ENCODE assay signal across 14 mouse cellular contexts in genomic region chr9:106473753-106474105, GRCm38 (mm10). TPM values are rescaled to one million over a fixed set of nuclear protein-coding genes. Genes with fewer than 3 reads are reported as not detected.
DNase-seq lines count a peak whose midpoint lies in the region; ATAC-seq and TF ChIP-seq lines count a peak whose summit lies in the region.
"Had no signal": no experiment of that assay in that cellular context is flagged by ENCODE, and none has a peak within 500 bp of the region (broad histone marks: within the 10 kb centered on the region; RNA-seq: fewer than 3 reads in every experiment).

No protein-coding gene starts in this region.

- ATAC-seq in lung, postnatal 0 days: no peak
- ATAC-seq: inflammation-experienced regulatory T-cells, adult 6 months had no signal

- H3K36me3 ChIP-seq in lung, postnatal 0 days (ENCODE audit: insufficient read depth, low read length): no peaks in the 10 kb centered on the region
- H3K36me3 ChIP-seq: midbrain, embryonic 12.5 days had no signal

- no peaks in the 10 kb centered on the region for H3K9me3 ChIP-seq in lung, postnatal 0 days (ENCODE audit: low read length)
- H3K9me3 ChIP-seq: midbrain, embryonic 12.5 days had no signal

- no peak overlapping the region for H3K9ac ChIP-seq in lung, postnatal 0 days (replicated peaks; ENCODE audit: low read depth)
- H3K9ac ChIP-seq: midbrain, embryonic 12.5 days had no signal

- TF ChIP-seq EP300 in lung, postnatal 0 days (IDR thresholded peaks at IDR 0.05): no peak

- H3K27me3 ChIP-seq in lung, postnatal 0 days (replicated peaks; ENCODE audit: insufficient read depth, low read length): no peaks in the 10 kb centered on the region
- H3K27me3 ChIP-seq: CH12.LX had no signal

- no peak overlapping the region for H3K4me2 ChIP-seq in lung, postnatal 0 days (replicated peaks; ENCODE audit: low read depth, low read length)

- WGBS in lung, postnatal 0 days: 74% methylated on average over 5 of the region's 5 CpGs

- peaks cover 28% of the 10 kb centered on the region for H3K4me1 ChIP-seq in lung, postnatal 0 days (ENCODE audit: insufficient read depth, low read depth, low read length)

- TF ChIP-seq CTCF in lung, postnatal 0 days (IDR thresholded peaks at IDR 0.05): no peak

- intact Hi-C loops in left cerebral cortex, postnatal 36 days (cut with DNase I): no loop called here

- peak; percentile 5 to 12 for DNase-seq in gastrocnemius, adult 8-10 months (ENCODE audit: low spot score in 2 of 2)
- no peak for DNase-seq in gastrocnemius, adult 18-20 months (ENCODE audit: low spot score)
- peak; percentile 4 to 7 for DNase-seq in left cerebral cortex, adult 9 months (ENCODE audit: low spot score in 2 of 2)
- DNase-seq in left cerebral cortex, postnatal 36 days (ENCODE audit: low spot score in 2 of 2): no peak
- DNase-seq in urinary bladder, postnatal 10 days (ENCODE audit: low spot score): peak; percentile 9
- no peak for DNase-seq in urinary bladder, postnatal 25 days (ENCODE audit: low spot score)
- DNase-seq in lung, postnatal 0 days (ENCODE audit: low spot score): no peak
- no peak for DNase-seq in lung, postnatal 4 days

- H3K27ac ChIP-seq in lung, postnatal 0 days (ENCODE audit: low read length): no peak overlapping the region
- H3K27ac ChIP-seq: midbrain, embryonic 12.5 days; stomach, postnatal 0 days had no signal

- H3K4me3 ChIP-seq in lung, postnatal 0 days (ENCODE audit: low read depth, low read length): no peak overlapping the region
- H3K4me3 ChIP-seq: midbrain, embryonic 12.5 days had no signal

RNA-seq across cellular contexts. Expression of gene Rrp9, which starts 2.0 kb away (rescaled TPM):
- total RNA-seq in gastrocnemius, adult 8-10 months (2022): 10 to 100 TPM; 16.8 to 26.0 (median 20.8) TPM
- 10 to 100 TPM; 19.8 to 21.7 TPM for total RNA-seq in gastrocnemius, adult 18-20 months (2021)
- 10 to 100 TPM; 28.4 to 31.2 TPM for total RNA-seq in left cerebral cortex, postnatal 36 days (2021)
- 19.4 and 21.7 TPM in 2 replicates for polyA plus RNA-seq in lung, postnatal 0 days (2015; fragmentation: Nextera tagmentation; extraction: Ambion mirVana)

RNA-seq across cellular contexts. Expression of gene Parp3, which starts 3.0 kb away (rescaled TPM):
- 10 to 100 TPM; 61.1 to 71.7 (median 70.1) TPM for total RNA-seq in gastrocnemius, adult 8-10 months (2022)
- total RNA-seq in gastrocnemius, adult 18-20 months (2021): 10 to 100 TPM; 68.1 to 69.4 TPM
- total RNA-seq in left cerebral cortex, postnatal 36 days (2021): 1 to 10 TPM; 4.0 to 5.2 TPM
- 21.5 and 24.0 TPM in 2 replicates for polyA plus RNA-seq in lung, postnatal 0 days (2015; fragmentation: Nextera tagmentation; extraction: Ambion mirVana)

RNA-seq across cellular contexts. Expression of gene Gpr62, which starts 8.0 kb away (rescaled TPM):
- under 1 TPM in 2 of 4 experiments, not detected in 2; 0.12 to 0.43 TPM for total RNA-seq in gastrocnemius, adult 8-10 months (2022)
- under 1 TPM; 0.14 to 0.21 TPM for total RNA-seq in gastrocnemius, adult 18-20 months (2021)
- 10 to 100 TPM in 1 of 2 experiments, 1 to 10 TPM in 1; 7.8 to 13.7 TPM for total RNA-seq in left cerebral cortex, postnatal 36 days (2021)
- 0.13 and 0.20 TPM in 2 replicates for polyA plus RNA-seq in lung, postnatal 0 days (2015; fragmentation: Nextera tagmentation; extraction: Ambion mirVana)
- polyA plus RNA-seq: inflammation-experienced regulatory T-cells, adult 6 months had no signal

RNA-seq across cellular contexts. Expression of gene Pcbp4, which starts 20.6 kb away (rescaled TPM):
- total RNA-seq in gastrocnemius, adult 8-10 months (2022): 10 to 100 TPM; 49.9 to 70.6 (median 61.3) TPM
- total RNA-seq in gastrocnemius, adult 18-20 months (2021): 10 to 100 TPM; 54.7 to 69.6 TPM
- total RNA-seq in left cerebral cortex, postnatal 36 days (2021): 100 to 1,000 TPM; 181 to 197 TPM
- polyA plus RNA-seq in lung, postnatal 0 days (2015; fragmentation: Nextera tagmentation; extraction: Ambion mirVana): 29.4 and 30.6 TPM in 2 replicates

RNA-seq across cellular contexts. Expression of gene Iqcf1, which starts 26.0 kb away (rescaled TPM):
- total RNA-seq in gastrocnemius, adult 8-10 months (2022): not detected
- total RNA-seq in gastrocnemius, adult 18-20 months (2021): not detected
- total RNA-seq in left cerebral cortex, postnatal 36 days (2021): not detected
- polyA plus RNA-seq in lung, postnatal 0 days (2015; fragmentation: Nextera tagmentation; extraction: Ambion mirVana): not detected in 2 replicates
- total RNA-seq: CH12.LX; layer of hippocampus, adult 8-10 months had no signal
- polyA plus RNA-seq: inflammation-experienced regulatory T-cells, adult 6 months; liver, embryonic 16.5 days; midbrain, embryonic 12.5 days; stomach, postnatal 0 days had no signal

Comparison
In these comparisons a context has a peak if more than half of its experiments do, and no peak if none do; other contexts are left out.
1. DNase-seq: peak in gastrocnemius, adult 8-10 months (2 of 2), left cerebral cortex, adult 9 months (2 of 2) and urinary bladder, postnatal 10 days (single experiment); none in gastrocnemius, adult 18-20 months (single experiment), left cerebral cortex, postnatal 36 days (0 of 2), urinary bladder, postnatal 25 days (single experiment), lung, postnatal 0 days (single experiment) and lung, postnatal 4 days (0 of 2).
2. RNA of gene Parp3, which starts 3.0 kb away (total RNA-seq): 61.1 to 71.7 TPM in gastrocnemius, adult 8-10 months and 68.1 to 69.4 TPM in gastrocnemius, adult 18-20 months; 4.0 to 5.2 TPM in left cerebral cortex, postnatal 36 days; every median in the first group is over 10 times any median in the second.
3. RNA of gene Gpr62, which starts 8.0 kb away (total RNA-seq): 7.8 to 13.7 TPM in left cerebral cortex, postnatal 36 days; 0.14 to 0.21 TPM in gastrocnemius, adult 18-20 months and 0.12 to 0.43 TPM in gastrocnemius, adult 8-10 months; every median in the first group is over 4 times any median in the second.